Mouse (Mus musculus) right cerebral cortex, postnatal 36 days (tissue): ENCODE results near the gene Selenoo.

Experiments used
- DNase-seq, 2 experiments: peaks; one replicate each; pipeline ENCODE4 v3.0.0; 2022; ENCODE audit warnings: low spot score in 2 of 2, mixed read lengths in 1 of 2

The Selenoo gene

DNA sequence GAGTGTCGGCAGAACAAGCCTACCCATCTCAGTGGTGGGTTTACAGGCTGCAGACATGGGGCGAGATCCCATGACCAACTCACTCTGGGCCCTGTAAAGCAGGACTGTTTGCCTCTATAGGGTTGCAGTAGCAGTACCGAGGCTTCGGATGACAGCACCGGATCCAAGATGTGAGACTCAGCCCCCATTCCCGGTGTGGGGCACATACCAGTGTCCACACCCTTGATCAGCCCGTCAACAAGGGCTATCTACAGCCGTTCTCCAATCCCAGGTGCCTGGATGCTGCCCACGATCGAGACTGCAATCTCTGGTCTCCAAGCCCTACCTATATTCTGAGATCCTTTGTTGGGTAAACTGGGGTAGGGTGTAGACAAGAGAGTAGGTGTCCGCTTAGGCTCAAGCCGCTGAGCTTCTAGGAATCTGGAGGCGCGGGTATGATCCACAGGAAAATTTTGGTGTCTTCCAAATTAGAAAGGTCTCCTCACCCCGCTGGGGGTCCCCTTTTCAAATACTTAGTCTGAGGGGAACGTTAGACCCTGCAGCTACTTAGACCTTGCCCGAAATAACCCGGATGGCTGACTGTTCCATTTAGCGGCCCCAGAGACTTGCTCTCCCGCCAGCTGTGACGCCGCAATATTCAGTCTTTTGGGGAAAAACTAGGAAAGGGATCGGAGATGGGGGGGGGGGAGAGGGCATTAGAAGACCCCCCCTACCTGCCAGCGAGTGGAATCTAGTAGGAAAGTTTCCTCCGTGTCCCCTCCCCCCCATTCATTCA is 59.8 kb downstream of the Selenoo start:
- no peak for DNase-seq

DNA sequence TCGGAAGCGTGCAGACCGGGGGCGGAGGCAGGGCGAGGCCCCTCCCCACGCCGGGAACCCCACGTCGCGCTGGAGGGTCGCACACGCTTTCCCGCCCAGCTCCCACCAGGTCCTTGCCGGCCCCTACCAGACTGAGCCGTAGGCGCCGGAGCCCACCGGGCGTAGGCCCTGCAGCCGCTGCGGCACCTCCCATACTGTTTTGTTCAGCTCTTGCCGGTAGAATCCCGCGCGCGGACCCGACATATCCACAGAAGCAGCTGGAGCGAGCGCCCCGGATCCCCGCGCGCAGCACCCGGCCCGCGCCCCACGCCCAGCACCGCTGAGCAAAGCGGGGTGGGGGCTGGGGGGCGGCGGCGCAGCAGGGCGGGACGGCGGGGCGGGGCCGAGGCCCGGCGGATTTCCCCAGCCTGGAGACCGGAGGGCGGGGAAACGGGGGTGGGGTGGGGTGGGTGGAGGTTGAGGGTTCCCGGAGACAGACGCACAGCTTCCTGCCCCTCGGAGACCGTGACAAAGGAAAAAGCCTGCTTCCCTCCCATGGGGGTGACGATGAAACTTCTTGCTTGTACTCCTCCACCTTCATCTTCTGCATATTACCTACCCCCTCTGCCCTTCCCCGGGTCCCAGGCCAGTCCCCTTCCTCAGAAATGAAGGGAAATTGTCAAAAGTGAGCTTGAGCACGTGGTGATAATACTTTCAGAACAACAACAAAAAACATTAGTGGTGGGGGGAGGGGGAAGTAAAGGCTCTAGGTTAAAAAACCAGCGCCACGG is 60.6 kb downstream of the Selenoo start, which contains the start of gene Mapk11:
TSS of gene Mapk11 (minus strand) at position 358 of the 770 bp plus-strand sequence.
- no peak for DNase-seq
